Mouse (Mus musculus): ENCODE results near the gene Ifnb1.
A peak's percentile ranks its signal among the peaks of the same experiment; 100 is the strongest.

The Ifnb1 gene

DNA sequence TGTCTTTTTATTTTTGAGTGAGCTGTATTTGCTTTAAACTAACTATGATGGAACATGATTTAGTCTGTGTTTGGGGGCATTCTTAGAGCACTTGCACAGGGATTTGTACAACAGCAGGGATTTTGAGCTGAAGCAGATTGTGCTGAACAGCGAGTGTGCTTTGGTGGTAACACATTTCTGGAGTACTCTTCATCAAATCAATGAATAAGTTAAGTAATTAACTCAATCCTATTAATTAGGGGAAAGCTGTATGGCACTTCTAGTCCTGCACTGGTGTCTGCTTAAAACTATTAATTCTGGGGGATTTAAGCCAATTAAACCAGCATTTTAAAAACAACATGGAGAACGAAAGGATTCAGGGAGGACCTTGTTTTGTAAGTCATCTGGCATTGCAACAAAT is 4.6 kb downstream of the Ifnb1 start:
- TF ChIP-seq POU5F1 (IDR thresholded peaks at IDR 0.05; ENCODE audit: borderline replicate concordance, low read length) (no peak), NANOG (IDR thresholded peaks at IDR 0.05; ENCODE audit: borderline replicate concordance, low read length) (no peak), CTCF (conservative IDR thresholded peaks at IDR 0.05; ENCODE audit: low read length) (no peak)

GRCm38 (mm10) chr4:88515711-88516211 is 6.8 kb downstream of the Ifnb1 start:
- no peak overlapping the region for H3K4me3 ChIP-seq (replicated peaks; ENCODE audit: low read length)
- no peaks in the 10 kb centered on the region for H3K4me1 ChIP-seq (replicated peaks; ENCODE audit: low read depth, low read length)
- TF ChIP-seq NANOG (IDR thresholded peaks at IDR 0.05; ENCODE audit: borderline replicate concordance, low read length): no peak
- TF ChIP-seq CTCF (conservative IDR thresholded peaks at IDR 0.05; ENCODE audit: low read length): no peak
- TF ChIP-seq POU5F1 (IDR thresholded peaks at IDR 0.05; ENCODE audit: borderline replicate concordance, low read length): no peak
- no peaks in the 10 kb centered on the region for H3K36me3 ChIP-seq (ENCODE audit: insufficient read depth, low read length)
- no peaks in the 10 kb centered on the region for H3K27me3 ChIP-seq (ENCODE audit: insufficient read depth, low read length)
- peaks cover 12% of the 10 kb centered on the region for H3K9me3 ChIP-seq (ENCODE audit: low read length)

More for the DNA sequence above, 4.6 kb downstream of the Ifnb1 start:
- Histone ChIP-seq H3K36me3 (ENCODE audit: insufficient read depth, low read length) (no peaks in the 10 kb centered on the region), H3K4me3 (replicated peaks; ENCODE audit: low read length) (no peak overlapping the region), H3K27me3 (ENCODE audit: insufficient read depth, low read length) (peaks cover 7% of the 10 kb centered on the region; the same call in 1 of the 2 replicates), H3K4me1 (replicated peaks; ENCODE audit: low read depth, low read length) (no peaks in the 10 kb centered on the region), H3K9me3 (ENCODE audit: low read length) (peaks cover 7% of the 10 kb centered on the region)

DNA sequence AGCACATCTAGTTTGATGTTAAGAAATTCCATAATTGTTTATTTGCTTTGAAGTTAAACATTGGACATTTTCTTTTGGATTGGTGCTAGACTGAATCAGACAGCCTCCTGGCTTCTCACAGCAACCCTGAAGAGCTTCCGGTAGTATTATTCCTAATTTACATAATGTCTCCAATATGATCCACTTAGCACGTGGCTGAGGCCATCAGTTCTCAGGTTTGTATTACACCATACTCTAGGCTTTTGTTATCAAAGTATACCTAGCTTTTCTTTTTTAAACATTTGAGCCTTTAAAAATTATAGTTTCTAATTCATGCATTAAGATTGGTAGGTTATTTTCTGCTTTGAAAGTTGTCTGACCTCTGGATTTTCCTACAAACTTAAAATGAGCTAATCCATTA is 7.3 kb downstream of the Ifnb1 start:
- no peaks in the 10 kb centered on the region for H3K36me3 ChIP-seq (ENCODE audit: insufficient read depth, low read length)
- no peaks in the 10 kb centered on the region for H3K27me3 ChIP-seq (ENCODE audit: insufficient read depth, low read length)
- TF ChIP-seq CTCF (conservative IDR thresholded peaks at IDR 0.05; ENCODE audit: low read length): no peak
- no peak for TF ChIP-seq POU5F1 (IDR thresholded peaks at IDR 0.05; ENCODE audit: borderline replicate concordance, low read length)
- no peak for TF ChIP-seq NANOG (IDR thresholded peaks at IDR 0.05; ENCODE audit: borderline replicate concordance, low read length)
- H3K4me1 ChIP-seq (replicated peaks; ENCODE audit: low read depth, low read length): no peaks in the 10 kb centered on the region
- peaks cover 12% of the 10 kb centered on the region for H3K9me3 ChIP-seq (ENCODE audit: low read length)
- no peak overlapping the region for H3K4me3 ChIP-seq (replicated peaks; ENCODE audit: low read length)

GRCm38 (mm10) chr4:88514403-88514802 is 8.2 kb downstream of the Ifnb1 start:
- no peaks in the 10 kb centered on the region for H3K27me3 ChIP-seq (ENCODE audit: insufficient read depth, low read length)
- H3K4me3 ChIP-seq (replicated peaks; ENCODE audit: low read length): no peak overlapping the region
- TF ChIP-seq POU5F1 (IDR thresholded peaks at IDR 0.05; ENCODE audit: borderline replicate concordance, low read length) (no peak), CTCF (conservative IDR thresholded peaks at IDR 0.05; ENCODE audit: low read length) (peak; percentile 64)
- peaks cover 12% of the 10 kb centered on the region for H3K9me3 ChIP-seq (ENCODE audit: low read length)
- H3K36me3 ChIP-seq (ENCODE audit: insufficient read depth, low read length): no peaks in the 10 kb centered on the region
- no peaks in the 10 kb centered on the region for H3K4me1 ChIP-seq (replicated peaks; ENCODE audit: low read depth, low read length)

DNA sequence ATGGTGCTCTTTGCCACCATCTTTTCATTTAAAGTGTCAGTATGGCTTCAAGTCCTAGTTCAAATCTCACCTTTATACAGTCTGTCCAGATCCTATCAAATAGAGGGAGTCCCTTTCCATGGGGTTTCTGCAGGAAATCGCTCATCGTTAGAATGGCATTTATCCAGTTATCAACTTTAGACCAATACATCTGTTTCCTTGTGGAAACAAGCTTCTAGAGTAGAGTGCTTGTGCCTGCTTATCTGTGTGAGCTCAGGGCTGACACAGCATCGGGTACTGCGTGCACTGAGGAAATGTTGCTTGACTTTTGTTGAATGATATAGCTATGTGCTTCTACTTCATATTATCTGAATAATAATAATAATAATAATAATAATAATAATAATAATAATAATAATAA is 8.8 kb downstream of the Ifnb1 start:
- no peaks in the 10 kb centered on the region for H3K27me3 ChIP-seq (ENCODE audit: insufficient read depth, low read length)
- no peak for TF ChIP-seq NANOG (IDR thresholded peaks at IDR 0.05; ENCODE audit: borderline replicate concordance, low read length)
- H3K36me3 ChIP-seq (ENCODE audit: insufficient read depth, low read length): no peaks in the 10 kb centered on the region
- no peak overlapping the region for H3K4me3 ChIP-seq (replicated peaks; ENCODE audit: low read length)
- H3K4me1 ChIP-seq (replicated peaks; ENCODE audit: low read depth, low read length): no peaks in the 10 kb centered on the region
- H3K9me3 ChIP-seq (ENCODE audit: low read length): peaks cover 12% of the 10 kb centered on the region

- Histone ChIP-seq H3K9me3 (ENCODE audit: low read length) (no peaks in the 10 kb centered on the region), H3K4me1 (replicated peaks; ENCODE audit: low read depth, low read length) (no peaks in the 10 kb centered on the region), H3K4me3 (replicated peaks; ENCODE audit: low read length) (no peak overlapping the region), H3K27me3 (ENCODE audit: insufficient read depth, low read length) (no peaks in the 10 kb centered on the region), H3K36me3 (ENCODE audit: insufficient read depth, low read length) (no peaks in the 10 kb centered on the region)
- no peak for TF ChIP-seq POU5F1 (IDR thresholded peaks at IDR 0.05; ENCODE audit: borderline replicate concordance, low read length)
- TF ChIP-seq CTCF (conservative IDR thresholded peaks at IDR 0.05; ENCODE audit: low read length): no peak
- no peak for TF ChIP-seq NANOG (IDR thresholded peaks at IDR 0.05; ENCODE audit: borderline replicate concordance, low read length)
Measured at GRCm38 (mm10) chr4:88503753-88504152, 18.8 kb downstream of the Ifnb1 start.

DNA sequence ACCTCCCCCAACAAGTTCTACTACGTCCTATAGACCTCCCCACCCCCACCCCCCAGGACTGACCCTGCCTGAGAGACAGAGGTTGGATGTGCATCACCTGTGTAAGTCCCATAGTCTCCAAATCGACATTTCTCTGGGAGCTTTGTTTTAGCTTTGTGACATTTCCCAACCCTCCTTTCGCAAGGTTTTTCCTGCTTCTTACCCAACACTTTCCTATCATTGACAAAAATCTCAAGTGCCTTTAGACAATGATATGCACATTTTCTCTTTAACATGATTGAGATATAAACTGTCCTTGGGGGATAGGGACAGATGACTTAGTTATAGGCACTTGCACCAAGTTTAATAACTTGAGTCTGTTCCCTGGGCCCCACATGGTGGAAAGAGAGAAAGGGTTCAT is 21.3 kb downstream of the Ifnb1 start:
- Histone ChIP-seq H3K4me3 (replicated peaks; ENCODE audit: low read length) (no peak overlapping the region), H3K36me3 (ENCODE audit: insufficient read depth, low read length) (no peaks in the 10 kb centered on the region), H3K9me3 (ENCODE audit: low read length) (no peaks in the 10 kb centered on the region), H3K27me3 (ENCODE audit: insufficient read depth, low read length) (no peaks in the 10 kb centered on the region), H3K4me1 (replicated peaks; ENCODE audit: low read depth, low read length) (no peaks in the 10 kb centered on the region)
- TF ChIP-seq CTCF (conservative IDR thresholded peaks at IDR 0.05; ENCODE audit: low read length) (no peak), POU5F1 (IDR thresholded peaks at IDR 0.05; ENCODE audit: borderline replicate concordance, low read length) (no peak), NANOG (IDR thresholded peaks at IDR 0.05; ENCODE audit: borderline replicate concordance, low read length) (no peak)

- Histone ChIP-seq H3K36me3 (ENCODE audit: insufficient read depth, low read length) (no peaks in the 10 kb centered on the region), H3K4me1 (replicated peaks; ENCODE audit: low read depth, low read length) (no peaks in the 10 kb centered on the region), H3K27me3 (ENCODE audit: insufficient read depth, low read length) (no peaks in the 10 kb centered on the region), H3K4me3 (replicated peaks; ENCODE audit: low read length) (no peak overlapping the region), H3K9me3 (ENCODE audit: low read length) (no peaks in the 10 kb centered on the region)
- no peak for TF ChIP-seq CTCF (conservative IDR thresholded peaks at IDR 0.05; ENCODE audit: low read length)
- TF ChIP-seq NANOG (IDR thresholded peaks at IDR 0.05; ENCODE audit: borderline replicate concordance, low read length): no peak
- TF ChIP-seq POU5F1 (IDR thresholded peaks at IDR 0.05; ENCODE audit: borderline replicate concordance, low read length): no peak
Measured at GRCm38 (mm10) chr4:88496321-88497018, 26.1 kb downstream of the Ifnb1 start.

GRCm38 (mm10) chr4:88489622-88490021 is 33.0 kb downstream of the Ifnb1 start:
- no peak for TF ChIP-seq CTCF (conservative IDR thresholded peaks at IDR 0.05; ENCODE audit: low read length)
- TF ChIP-seq POU5F1 (IDR thresholded peaks at IDR 0.05; ENCODE audit: borderline replicate concordance, low read length): no peak
- TF ChIP-seq NANOG (IDR thresholded peaks at IDR 0.05; ENCODE audit: borderline replicate concordance, low read length): no peak
- Histone ChIP-seq H3K9me3 (ENCODE audit: low read length) (no peaks in the 10 kb centered on the region), H3K27me3 (ENCODE audit: insufficient read depth, low read length) (no peaks in the 10 kb centered on the region), H3K4me1 (replicated peaks; ENCODE audit: low read depth, low read length) (no peaks in the 10 kb centered on the region), H3K36me3 (ENCODE audit: insufficient read depth, low read length) (no peaks in the 10 kb centered on the region), H3K4me3 (replicated peaks; ENCODE audit: low read length) (no peak overlapping the region)

Measured in E14TG2a.4 (cell line).